Mouse (Mus musculus) olfactory bulb, adult 2 months (tissue): Measurements from ENCODE around the gene Mlph. TPM values are rescaled to one million over a fixed set of nuclear protein-coding genes. Genes with fewer than 3 reads are reported as not detected.

Source experiments
- H3K27ac ChIP-seq: fragments of 200-500 bp; 2 replicates; pipeline ENCODE4 v1.5.1; 2012; ENCODE audit warnings: low read depth, low read length; ENCODE audit not compliant: insufficient read depth
- H3K4me1 ChIP-seq: fragments of 200-500 bp; 2 replicates; pipeline ENCODE4 v1.6.1; 2012; ENCODE audit warnings: low read length; ENCODE audit not compliant: control insufficient read depth, insufficient read depth
- H3K4me3 ChIP-seq: fragments of 200-500 bp; 2 replicates; pipeline ENCODE4 v1.5.1; 2012; ENCODE audit warnings: mild to moderate bottlenecking, low read depth, low read length, moderate library complexity; ENCODE audit not compliant: insufficient read depth
- CTCF ChIP-seq: fragments of 200-500 bp; IDR thresholded peaks from 2 replicates; pipeline ENCODE4 v1.5.1; 2012; ENCODE audit warnings: low read depth, mild to moderate bottlenecking, low read length, moderate library complexity; ENCODE audit not compliant: insufficient read depth
- POLR2A ChIP-seq: fragments of 200-500 bp; IDR thresholded peaks from 2 replicates; pipeline ENCODE4 v1.6.1; 2012; ENCODE audit warnings: mild to moderate bottlenecking, low read depth, low read length, moderate library complexity; ENCODE audit not compliant: insufficient read depth
- WGBS: fragments of 180-500 bp; shearing (Covaris S2); methylation state at CpG from one replicate; pipeline ENCODE4 v1.1.7; 2018; 5-methylcytosine and 5-hydroxymethylcytosine counted together
- polyA plus RNA-seq: library from polyadenylated mRNA; stranded (reverse); fragments of >200 nt; gene quantifications from 2 replicates; pipeline ENCODE4 v1.2.4, GENCODE M21; 2012; ENCODE audit warnings: low replicate concordance; ENCODE audit not compliant: missing spikeins, insufficient read depth, insufficient read length

Mlph gene
- polyA plus RNA-seq, 1 experiment = not detected

- 33% methylated on average over 8 of the region's 8 CpGs for WGBS
These were observed 10.9 kb upstream of the Mlph start for GRCm38 (mm10) chr1:90903971-90904458.

GRCm38 (mm10) chr1:90904729-90905404 lies 10.0 kb upstream of the Mlph start:
- peaks cover 15% of the 10 kb centered on the region for H3K4me1 ChIP-seq
- TF ChIP-seq POLR2A (no peak), CTCF (no peak)
- H3K4me3 ChIP-seq = no peak overlapping the region
- WGBS = 91% methylated on average over 7 of the region's 7 CpGs
- no peak overlapping the region for H3K27ac ChIP-seq

More at GRCm38 (mm10) chr1:90903971-90904458, 10.9 kb upstream of the Mlph start:
- no peak for TF ChIP-seq CTCF
- TF ChIP-seq POLR2A = no peak
- Histone ChIP-seq H3K4me3 (no peak overlapping the region), H3K27ac (peak overlapping the region; percentile 16; the same call in 1 of the 2 replicates), H3K4me1 (peaks cover 10% of the 10 kb centered on the region)

GRCm38 (mm10) chr1:90906357-90906756 lies 8.5 kb upstream of the Mlph start:
- H3K4me1 ChIP-seq = peaks cover 18% of the 10 kb centered on the region
- 40% methylated on average over 2 of the region's 2 CpGs for WGBS
- TF ChIP-seq POLR2A (no peak), CTCF (no peak; the same call in 1 of the 2 replicates)
- no peak overlapping the region for H3K27ac ChIP-seq
- no peak overlapping the region for H3K4me3 ChIP-seq

- TF ChIP-seq CTCF (no peak), POLR2A (no peak)
- peaks cover 8% of the 10 kb centered on the region for H3K4me1 ChIP-seq
- no peak overlapping the region for H3K27ac ChIP-seq
- no peak overlapping the region for H3K4me3 ChIP-seq
These were observed 5.7 kb upstream of the Mlph start for GRCm38 (mm10) chr1:90909161-90909560.

GRCm38 (mm10) chr1:90909631-90910152 lies 5.2 kb upstream of the Mlph start:
- TF ChIP-seq CTCF (no peak), POLR2A (no peak)
- Histone ChIP-seq H3K4me1 (peaks cover 10% of the 10 kb centered on the region), H3K4me3 (peak overlapping the region; percentile 4; the same call in 1 of the 2 replicates), H3K27ac (no peak overlapping the region)
- 19% methylated on average over 17 of the region's 17 CpGs for WGBS

GRCm38 (mm10) chr1:90913231-90913630 lies 1.7 kb upstream of the Mlph start:
- Histone ChIP-seq H3K4me3 (no peak overlapping the region), H3K4me1 (peaks cover 15% of the 10 kb centered on the region), H3K27ac (no peak overlapping the region)
- WGBS = 82% methylated on average over 6 of the region's 6 CpGs
- no peak for TF ChIP-seq CTCF
- TF ChIP-seq POLR2A = no peak

GRCm38 (mm10) chr1:90917509-90917908 lies 2.6 kb downstream of the Mlph start:
- no peak overlapping the region for H3K27ac ChIP-seq
- WGBS = 69% methylated on average over 6 of the region's 6 CpGs

GRCm38 (mm10) chr1:90921687-90922086 lies 6.8 kb downstream of the Mlph start:
- WGBS = 92% methylated on average over 9 of the region's 9 CpGs
- no peak overlapping the region for H3K4me3 ChIP-seq
- H3K4me1 ChIP-seq = no peaks in the 10 kb centered on the region
- TF ChIP-seq CTCF (no peak), POLR2A (no peak)
- no peak overlapping the region for H3K27ac ChIP-seq

More at GRCm38 (mm10) chr1:90917509-90917908, 2.6 kb downstream of the Mlph start:
- Histone ChIP-seq H3K4me3 (no peak overlapping the region), H3K4me1 (peaks cover 7% of the 10 kb centered on the region)
- TF ChIP-seq POLR2A = no peak
- no peak for TF ChIP-seq CTCF

GRCm38 (mm10) chr1:90926030-90926429 lies 11.1 kb downstream of the Mlph start:
- Histone ChIP-seq H3K4me1 (peaks cover 6% of the 10 kb centered on the region), H3K27ac (no peak overlapping the region), H3K4me3 (no peak overlapping the region)
- 48% methylated on average over 4 of the region's 4 CpGs for WGBS
- no peak for TF ChIP-seq POLR2A
- no peak for TF ChIP-seq CTCF

GRCm38 (mm10) chr1:90927308-90927707 lies 12.4 kb downstream of the Mlph start:
- WGBS = 47% methylated on average over 15 of the region's 15 CpGs

More at GRCm38 (mm10) chr1:90927308-90927707, 12.4 kb downstream of the Mlph start:
- no peak overlapping the region for H3K27ac ChIP-seq
- H3K4me3 ChIP-seq = no peak overlapping the region
- peaks cover 6% of the 10 kb centered on the region for H3K4me1 ChIP-seq
- no peak for TF ChIP-seq POLR2A
- TF ChIP-seq CTCF = no peak
